Mouse (Mus musculus) ovary, postnatal 10 days (tissue): ENCODE measurements around the gene E330021D16Rik.
"Not testable (repeated sequence)": the region's sequence is repeated elsewhere in the genome, so short reads cannot be mapped to it uniquely, and the experiment has no call there.

Experiments
- DNase-seq: peaks from one replicate; pipeline ENCODE4 v3.0.0; 2022; ENCODE audit warnings: low spot score

Gene E330021D16Rik

DNA sequence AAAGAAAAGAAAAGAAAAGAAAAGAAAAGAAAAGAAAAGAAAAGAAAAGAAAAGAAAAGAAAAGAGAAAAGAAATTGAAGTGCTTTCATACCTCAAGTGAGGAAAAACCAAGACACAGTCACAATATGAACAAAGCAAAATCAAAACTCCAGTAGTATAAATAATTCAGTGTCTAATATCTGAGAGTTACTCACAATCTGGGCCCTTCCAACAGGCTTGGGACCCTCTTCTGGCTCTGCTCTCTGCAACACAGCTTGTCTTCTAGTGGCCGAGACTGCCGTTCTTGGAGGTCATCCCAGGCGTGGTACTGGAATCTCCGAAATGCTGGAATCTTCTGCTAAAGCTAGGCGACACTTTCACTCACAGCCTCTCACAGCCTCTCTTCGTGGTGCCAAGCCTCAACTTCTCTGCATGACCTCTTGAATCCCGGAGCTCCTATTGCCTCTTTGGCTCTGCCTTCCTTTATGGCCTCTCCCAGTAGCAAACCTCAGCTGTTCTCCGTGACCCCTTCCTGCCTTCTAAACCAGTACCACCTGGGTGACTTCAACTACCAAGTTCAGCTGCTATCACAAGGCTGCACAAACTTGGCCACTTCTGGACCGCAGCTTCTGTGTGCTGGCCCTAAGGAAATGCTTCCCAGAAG, at the start of gene E330021D16Rik:
Gene E330021D16Rik (minus strand): TSS at position 437 of the 643 bp plus-strand sequence.
- no peak for DNase-seq

DNA sequence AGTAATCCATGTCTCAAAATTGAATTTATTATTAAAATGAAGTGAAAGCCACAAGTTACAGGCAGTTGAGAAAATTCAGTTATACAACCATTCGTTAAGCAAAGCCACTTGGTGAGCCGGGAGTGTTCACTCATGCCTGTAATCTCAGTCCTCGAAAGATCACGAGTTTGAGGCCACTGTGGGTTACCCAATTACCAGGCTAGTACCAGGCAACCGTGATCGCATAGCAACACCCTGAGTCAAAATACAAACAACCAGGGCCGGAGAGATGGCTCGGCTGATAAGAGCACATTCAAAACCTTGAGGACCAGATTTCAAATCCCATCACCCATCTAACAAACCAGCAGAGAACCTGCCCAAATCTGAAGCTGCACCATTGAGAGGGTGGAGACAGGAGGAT, 49.7 kb upstream of the E330021D16Rik start:
- DNase-seq, result no peak

DNA sequence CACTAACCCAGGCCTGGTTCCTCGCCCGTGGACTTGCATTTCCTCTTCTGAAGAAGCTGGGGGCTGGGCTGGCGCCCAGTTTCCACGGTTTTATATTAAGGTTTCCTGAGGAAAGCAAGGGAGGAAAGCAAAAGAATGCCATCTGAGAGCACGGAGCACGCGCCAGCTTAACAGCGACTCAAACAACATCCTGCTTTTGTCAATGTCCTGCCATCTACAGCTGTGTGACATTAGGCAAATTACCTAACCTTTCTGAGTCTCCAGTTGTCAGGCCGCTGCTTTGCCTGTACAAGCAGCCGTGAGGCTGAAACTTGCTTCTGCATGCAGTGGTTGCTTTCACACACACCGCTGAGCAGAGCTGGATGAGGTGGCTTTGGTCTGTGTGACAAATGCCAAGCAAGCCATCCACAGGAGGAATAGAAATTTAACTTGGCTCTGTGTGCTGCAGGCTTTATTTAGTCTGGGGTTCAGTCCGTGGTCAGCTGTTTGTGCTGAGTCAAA, 48.8 kb upstream of the E330021D16Rik start:
- DNase-seq, result no peak

DNA sequence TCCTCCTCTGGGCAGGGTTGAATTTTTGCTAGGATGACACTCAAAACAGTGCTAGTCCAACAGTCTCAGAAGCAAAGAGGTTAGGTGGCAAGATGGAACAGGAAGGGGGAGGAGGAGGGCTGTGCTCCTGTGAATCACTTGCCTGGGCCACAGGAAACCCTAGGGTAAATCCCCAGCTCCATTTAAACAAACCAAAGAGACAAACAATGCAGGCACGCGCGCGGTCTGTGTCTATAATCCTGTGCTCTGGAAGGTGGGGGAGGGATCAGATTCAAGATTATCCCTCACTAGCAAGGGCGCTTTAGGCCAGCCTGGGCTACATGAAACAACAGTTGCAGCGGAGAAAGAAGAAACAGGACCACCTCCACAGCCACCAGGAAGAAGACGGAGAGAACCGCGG, 48.1 kb upstream of the E330021D16Rik start:
- DNase-seq, result no peak

DNA sequence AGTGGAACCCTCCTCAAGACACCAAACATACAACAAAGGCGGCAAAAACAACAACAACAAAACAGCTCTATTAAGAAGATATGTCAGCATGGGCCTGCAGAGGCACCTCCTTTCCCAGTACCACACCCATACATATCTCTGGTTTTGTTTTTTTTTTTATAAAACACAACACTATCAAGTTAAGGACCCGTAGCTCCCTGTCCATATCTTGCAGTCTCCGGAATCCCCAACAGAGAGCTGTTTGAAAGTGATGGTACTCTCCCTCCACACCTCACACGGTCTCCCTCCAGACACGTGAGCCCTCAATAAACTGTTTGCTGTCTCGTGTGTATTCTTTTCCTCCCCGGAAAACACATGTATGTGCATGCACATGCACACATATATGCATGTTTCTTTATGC, 43.8 kb upstream of the E330021D16Rik start:
- DNase-seq, result no peak

DNA sequence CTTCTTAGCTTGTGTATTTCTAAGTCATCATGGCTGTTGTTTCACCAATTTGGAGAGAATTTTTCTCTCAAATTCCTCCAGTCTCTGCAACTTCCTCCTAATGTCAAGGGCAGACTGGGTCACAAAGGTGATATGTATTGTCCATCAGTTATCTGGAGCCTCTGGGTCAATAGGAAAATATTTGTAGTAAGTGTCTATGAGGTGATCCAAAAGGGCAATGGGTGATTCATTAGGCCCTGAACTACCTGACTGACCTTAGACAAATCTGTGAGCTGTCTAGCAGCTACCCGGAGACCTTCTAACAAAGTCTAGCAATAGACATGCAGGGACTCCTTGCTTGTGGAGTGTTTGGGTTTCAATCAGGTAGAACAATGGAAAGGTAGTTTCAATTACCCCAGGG, 40.9 kb upstream of the E330021D16Rik start:
- DNase-seq, result no peak

DNA sequence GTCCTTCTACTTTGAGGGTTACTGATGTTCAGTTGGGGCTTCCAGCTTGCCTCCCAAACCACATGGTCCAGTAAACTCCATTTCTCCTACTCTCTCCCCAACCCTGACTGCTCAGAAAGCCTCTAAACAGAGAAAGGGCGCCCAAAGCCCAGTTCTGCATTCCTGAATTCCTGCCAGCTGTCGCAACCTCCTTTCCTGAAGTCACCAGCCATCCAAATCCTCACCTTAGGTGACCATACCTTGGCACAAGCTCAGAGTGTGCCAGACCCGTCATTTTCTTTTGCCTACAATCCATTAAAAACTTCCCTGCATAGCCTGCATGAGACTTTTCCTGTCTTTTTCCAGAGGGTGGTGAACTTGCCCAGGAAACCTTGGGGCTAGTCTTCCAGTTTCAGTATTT, 40.3 kb upstream of the E330021D16Rik start:
- DNase-seq, result no peak

DNA sequence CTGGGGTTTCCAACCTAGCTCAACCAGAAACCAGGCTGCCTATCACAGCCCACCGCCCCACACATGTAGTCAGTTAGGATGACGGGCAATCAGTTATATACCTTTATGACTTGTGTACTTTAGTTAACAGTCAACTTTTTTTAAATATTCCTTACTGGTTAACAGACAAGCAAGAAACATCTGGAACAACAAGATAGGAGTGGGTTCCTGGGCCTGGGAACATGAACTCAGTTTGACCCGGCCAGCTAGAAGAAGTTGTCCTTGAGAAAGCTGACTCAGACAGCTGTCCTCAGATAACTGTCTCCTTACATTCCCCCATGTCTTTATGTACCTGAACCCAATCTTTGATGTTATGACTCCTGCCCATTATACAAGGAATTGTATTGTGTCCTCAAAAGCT, 37.3 kb upstream of the E330021D16Rik start:
- DNase-seq, result no peak

DNA sequence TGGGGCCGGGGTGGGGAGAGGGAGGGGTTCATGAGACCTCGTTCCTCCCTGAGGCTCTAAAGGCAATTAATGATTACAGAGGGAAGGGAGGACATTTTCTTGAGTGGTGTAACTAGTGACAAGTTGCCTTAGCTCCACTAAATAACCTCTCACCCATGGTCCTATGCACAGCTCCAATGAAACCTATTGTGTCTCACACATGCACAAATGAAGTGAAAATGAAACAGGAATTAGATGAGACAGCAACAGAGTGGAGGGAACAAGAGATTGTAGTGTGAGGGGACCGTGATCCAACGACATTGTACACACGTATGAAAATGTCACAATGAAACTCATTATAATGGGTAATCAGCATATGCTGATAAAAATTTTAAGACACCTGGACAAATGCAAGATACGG, 35.5 kb upstream of the E330021D16Rik start:
- no peak for DNase-seq

DNA sequence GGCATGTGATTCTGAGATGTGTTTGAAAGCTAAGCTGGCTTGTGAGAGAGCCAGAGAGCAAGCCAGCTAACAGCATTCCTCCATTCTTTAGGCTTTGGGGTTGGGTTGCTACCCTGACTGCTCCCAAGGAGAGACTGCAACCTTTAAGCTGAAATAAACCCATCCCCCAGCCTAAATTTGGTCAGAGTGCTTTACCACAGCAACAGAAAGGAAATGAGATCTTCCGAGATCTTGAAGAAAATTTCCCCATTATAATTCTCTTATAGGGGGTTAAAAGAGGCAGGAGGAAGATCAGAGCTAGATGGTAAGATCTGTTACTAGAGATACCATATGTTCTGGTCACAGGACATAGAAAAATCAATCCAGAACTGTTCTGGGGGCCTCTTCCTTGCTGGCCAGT, 34.6 kb upstream of the E330021D16Rik start:
- DNase-seq, result no peak

DNA sequence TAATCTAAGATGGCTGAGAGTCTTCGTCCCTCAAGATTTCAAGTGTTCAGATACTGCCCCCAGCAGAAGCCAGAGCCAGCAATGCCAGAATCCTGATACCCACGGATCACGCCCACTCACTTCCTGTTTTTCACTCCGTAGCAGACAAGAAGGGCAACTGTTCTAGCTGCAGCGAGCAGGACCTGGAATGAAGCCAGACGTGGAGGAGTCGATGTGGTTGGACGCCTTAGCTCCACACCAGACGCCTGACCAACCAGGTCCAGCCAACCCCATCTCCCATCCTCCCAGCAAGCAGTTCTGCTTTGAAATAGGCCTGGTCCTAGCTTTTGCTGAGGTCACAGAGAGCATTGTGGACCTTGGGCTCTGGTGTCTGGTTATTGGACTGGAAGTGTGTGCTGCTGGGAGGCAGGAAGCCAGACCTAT, 33.9 kb upstream of the E330021D16Rik start:
- no peak for DNase-seq

DNA sequence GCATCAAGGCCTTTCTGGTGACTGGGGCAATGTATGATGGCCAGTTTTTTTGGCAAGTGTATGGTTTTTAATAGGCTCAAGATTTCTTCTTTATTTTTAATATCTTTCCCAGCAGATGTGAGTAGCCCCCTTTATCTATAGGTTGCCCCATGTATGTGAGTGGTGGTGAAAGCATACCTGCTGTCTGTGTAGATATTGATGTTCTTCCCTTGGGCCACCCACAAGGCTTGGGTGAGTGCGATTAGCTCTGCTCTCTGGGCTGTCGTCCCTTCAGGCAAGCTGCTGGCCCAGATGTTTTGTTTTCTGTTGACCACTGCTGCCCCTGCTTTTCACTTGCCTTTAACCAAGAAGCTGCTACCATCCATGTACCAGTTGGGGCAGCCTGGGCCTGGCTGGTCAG, 23.8 kb upstream of the E330021D16Rik start:
- not testable (repeated sequence) for DNase-seq

DNA sequence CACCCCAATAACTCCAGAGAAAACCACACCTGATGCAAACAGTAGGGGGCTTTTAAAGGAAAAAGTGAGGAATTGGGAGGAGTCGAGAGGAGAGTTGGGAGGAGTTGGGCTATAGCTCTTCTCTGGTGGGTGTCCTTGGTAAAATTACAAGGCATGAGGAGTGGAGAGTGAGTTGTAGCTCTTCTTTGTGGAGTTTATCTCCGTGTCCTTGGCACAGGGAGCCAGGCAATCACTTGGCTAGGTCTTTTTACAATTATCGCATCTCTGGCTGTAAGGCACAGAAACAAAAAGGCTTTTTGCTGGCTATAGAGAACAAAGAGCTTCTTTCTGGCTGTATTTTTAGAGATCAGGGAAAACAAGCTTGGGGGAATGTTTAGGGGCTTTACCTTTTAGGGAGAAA, 20.8 kb upstream of the E330021D16Rik start:
- DNase-seq, result not testable (repeated sequence)

DNA sequence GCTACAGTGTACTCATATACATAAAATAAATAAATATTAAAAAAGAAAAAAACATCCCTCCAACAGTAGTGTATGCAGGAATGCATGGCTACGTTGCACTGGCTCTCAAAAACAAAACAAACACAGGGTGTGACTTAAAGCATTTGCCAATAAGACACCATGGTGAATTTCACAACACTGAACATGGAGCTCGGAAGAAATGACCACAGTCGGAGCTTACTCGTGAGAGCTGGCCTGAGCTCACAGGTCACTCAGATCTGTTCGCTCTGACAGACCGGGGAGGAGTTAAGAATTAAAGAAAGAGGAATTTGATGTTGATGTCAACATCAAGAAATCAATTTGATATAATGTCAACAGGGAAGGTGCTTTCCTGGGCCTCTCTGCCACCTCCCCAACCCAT, 18.2 kb upstream of the E330021D16Rik start:
- no peak for DNase-seq

DNA sequence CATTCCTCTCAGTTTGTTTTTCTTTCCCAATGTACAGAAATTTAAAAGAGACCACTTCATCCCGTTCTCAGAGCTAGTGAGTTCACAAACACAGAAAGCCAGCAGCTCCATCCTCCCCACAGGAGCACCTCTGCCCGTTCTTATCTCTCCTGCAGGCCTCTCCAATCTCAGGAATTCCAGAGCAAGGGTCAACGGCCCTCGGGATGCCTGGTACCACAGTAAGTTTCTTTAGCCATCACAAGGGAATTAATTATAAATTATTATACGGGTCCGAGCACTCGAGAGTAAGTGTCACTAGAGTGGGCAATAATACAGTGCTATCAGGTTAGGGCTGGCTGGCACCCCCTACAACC, 16.5 kb upstream of the E330021D16Rik start:
- no peak for DNase-seq

DNA sequence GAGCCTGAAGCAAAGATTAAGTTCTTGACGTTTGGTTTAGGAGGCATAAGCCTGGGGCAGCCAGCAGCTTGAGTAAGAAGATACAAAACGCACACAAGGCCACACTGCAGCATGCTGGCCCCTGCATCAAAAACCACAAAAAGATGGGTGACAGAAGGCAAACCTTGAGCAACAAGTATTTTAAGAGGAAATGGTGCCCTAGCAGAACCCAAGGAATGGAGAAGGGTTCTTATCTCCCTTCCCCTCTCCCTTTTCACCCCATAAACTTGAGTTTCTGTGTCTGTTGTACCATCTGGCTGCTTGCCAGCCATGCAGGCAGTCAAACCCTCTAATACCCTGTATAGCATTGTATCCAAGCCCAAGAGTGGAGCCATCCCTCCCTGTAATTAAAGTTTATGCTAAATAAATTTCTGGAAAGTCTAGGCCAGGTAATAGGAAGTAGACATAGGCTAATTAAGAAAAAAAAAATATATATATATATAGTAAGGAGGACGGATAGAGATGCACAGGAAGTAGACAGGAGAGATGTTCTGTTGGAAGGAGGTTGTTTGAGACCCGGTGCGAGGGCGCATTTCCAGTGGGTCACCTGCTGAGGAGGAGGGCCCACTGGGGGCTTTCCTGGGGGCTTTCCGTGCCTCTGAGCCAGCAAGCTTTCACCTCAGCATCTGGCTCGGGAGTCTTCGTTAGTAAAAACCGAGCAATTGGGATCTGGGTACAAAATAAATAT, 16.0 kb upstream of the E330021D16Rik start:
- no peak for DNase-seq

DNA sequence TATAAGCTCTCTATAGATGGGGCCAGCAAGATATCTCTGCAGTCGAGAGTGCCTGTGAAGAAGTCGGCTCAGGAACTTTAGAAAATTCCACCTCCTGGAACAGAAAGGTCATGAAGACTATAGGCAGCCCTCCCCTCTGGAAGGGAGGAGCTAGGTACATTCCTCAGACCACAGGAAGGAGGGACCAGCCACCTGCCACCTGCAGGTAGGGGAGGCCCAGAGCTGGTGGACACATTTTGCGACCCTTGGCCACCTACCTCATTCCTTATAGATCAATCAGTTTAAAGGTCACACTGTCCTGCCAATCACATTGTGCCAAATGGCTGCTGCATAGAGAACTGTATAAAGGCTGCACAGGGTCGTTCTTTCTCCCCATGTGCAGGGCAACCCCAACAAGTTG, 14.1 kb upstream of the E330021D16Rik start:
- DNase-seq, result no peak

DNA sequence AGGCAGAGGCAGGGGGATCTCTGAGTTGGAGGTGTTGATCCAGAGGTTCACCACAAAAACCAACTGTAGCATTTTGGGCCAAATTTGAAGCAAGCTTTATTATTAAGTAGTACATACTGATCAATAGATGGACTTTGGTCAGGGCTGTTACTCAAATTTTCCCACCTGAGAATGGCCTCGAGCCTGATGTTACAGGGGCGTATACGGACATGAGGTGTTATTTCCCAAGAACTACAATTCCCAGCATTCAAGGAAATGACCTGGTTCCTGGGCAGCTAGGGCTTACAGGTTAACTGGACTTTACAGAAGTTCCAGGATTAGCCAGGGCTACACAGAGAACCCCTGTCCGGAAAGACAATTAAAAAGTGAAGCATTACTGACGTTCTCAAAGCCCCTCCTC, 13.0 kb upstream of the E330021D16Rik start:
- no peak for DNase-seq

DNA sequence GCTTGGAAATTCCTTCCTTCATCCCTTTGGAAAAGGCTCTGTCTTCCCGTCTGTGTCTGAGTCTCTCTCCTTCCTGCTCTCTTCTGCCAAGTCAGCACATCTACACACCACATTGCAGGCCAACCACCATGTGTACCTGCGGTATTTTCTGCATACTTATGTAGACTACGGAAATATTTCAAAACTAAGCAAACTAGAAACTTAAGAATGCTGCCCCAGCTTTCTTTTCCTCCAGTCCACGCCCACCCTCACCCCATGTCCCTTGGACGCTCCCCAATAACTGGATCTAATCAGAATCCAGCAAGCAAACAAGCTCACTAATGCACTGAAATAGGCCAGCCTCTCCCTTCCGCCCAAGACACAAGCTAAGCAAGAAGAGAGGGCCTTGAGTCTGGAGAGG, 11.9 kb upstream of the E330021D16Rik start:
- DNase-seq, result no peak

DNA sequence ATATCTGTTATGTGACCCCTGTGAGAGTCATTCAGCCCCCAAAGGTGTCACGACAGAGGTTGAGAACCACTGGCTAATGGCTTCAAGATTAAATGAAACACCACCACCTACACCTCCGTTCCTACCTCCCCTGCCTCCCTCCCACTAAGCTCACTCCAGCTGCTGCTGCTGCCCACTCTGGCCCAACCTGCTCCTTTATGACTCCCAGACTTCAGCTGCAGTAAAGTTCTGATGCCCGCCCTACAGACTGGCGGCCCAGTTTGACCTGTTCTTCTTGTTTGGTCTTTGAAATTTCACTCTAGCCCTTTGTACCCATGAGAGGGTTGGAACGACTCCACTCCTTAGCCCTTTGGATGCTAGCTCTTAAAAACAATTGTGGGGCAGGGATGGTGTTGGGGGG, 10.6 kb upstream of the E330021D16Rik start:
- no peak for DNase-seq

DNA sequence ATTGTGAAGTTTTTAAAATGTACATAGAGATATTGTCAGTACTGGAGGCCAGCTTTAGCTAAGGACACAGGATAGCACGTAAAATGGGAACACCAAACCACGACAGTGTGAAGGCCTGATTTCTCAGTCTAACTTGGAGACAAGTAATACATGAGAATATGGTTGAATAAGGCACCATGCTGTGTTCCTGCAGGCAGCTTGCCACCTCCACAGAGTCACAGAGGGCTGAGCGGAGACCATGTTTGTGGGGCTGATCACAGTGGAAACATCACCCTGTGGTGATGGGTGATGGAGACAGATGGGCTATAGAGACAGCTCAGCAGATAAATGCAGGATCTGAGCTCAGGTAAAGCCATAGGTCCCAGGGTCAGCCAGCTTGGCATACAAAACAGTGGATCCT, 8.8 kb upstream of the E330021D16Rik start:
- no peak for DNase-seq

DNA sequence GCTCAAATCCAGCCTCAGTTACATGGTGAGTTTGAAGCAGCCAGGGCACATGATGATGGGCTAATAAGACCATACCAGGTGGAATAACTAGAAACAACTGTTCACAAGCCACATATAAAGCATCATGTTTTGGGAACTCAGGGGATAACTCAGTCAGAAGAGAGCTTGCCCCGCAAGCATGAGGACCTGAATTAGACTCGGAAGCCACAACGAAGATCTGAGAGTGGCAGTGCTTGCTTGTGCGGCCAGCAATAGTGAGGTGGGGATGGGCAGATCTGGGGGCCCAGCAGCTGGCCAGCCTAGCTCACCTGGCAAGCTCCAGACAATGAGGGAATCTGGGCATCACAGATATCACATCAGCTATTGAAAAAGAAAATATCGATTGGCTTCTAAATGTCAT, 7.8 kb upstream of the E330021D16Rik start:
- DNase-seq, result no peak

DNA sequence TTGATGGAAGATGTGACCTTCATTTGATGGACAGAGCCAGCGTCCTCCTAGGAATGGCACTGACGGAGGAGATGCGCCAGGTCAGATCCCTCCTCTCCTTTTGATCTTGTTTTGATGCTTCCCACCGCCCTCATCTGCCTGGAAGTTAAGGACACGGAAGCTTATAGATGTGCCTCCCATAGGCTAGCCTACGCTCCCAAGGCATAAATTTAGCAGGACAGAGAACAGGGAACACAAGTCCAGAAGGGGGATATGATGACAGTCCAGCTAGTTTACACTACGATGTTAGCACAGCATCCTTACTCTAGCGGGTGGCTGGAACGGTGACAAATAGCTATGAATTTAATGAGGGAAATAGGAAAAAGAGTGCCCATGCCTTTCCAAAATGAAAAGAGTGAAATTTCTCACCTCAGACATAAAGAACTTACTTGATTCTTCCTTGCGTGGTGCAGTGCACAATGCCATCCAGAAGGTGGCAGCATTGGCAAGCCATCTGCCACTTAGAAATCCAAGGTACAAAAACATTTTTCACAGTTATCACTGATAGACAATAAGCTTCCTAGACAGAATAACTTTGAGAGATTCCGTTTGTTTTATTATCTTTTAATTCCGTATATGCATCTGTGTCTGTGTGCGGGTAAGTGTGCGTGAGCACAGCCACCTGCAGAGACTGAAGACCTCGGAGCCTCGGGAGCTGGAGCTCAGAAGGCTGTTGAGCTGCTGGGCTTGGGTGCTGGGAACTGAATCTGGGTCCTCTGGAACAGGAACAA, 6.9 kb upstream of the E330021D16Rik start:
- peak; percentile 21 for DNase-seq
